Mouse (Mus musculus) layer of hippocampus, adult 2 months (tissue): Measurements from ENCODE around the gene Sirt3. TPM values are rescaled to one million over a fixed set of nuclear protein-coding genes. Genes with fewer than 3 reads are reported as not detected.
A peak's percentile ranks its signal among the peaks of the same experiment; 100 is the strongest.

Experiments used
- DNase-seq, 2 experiments: peaks; one replicate each; pipeline ENCODE4 v3.0.0; 2022; ENCODE audit warnings: low spot score in 2 of 2
- H3K27ac ChIP-seq: fragments of 200-600 bp; 2 replicates; pipeline ENCODE4 v1.8.1; 2022
- H3K4me3 ChIP-seq: fragments of 200-600 bp; 2 replicates; pipeline ENCODE4 v1.8.1; 2022; ENCODE audit warnings: mild to moderate bottlenecking
- CTCF ChIP-seq: fragments of 200-600 bp; conservative IDR thresholded peaks from 2 replicates; pipeline ENCODE4 v1.8.1; 2022; ENCODE audit warnings: antibody characterized with exemption, mild to moderate bottlenecking, moderate library complexity
- total RNA-seq, 2 experiments: library from RNA; stranded (reverse); gene quantifications; 2 replicates each; pipeline ENCODE4 v1.2.3; 2021

The Sirt3 gene
- total RNA-seq, 2 experiments from 2014 or later = 69.2 to 73.2 TPM

GRCm38 (mm10) chr7:140854483-140854882, 27.6 kb downstream of the Sirt3 start:
- TF ChIP-seq CTCF = no peak
- DNase-seq = no peak
- Histone ChIP-seq H3K27ac (no peak overlapping the region), H3K4me3 (no peak overlapping the region)

DNA sequence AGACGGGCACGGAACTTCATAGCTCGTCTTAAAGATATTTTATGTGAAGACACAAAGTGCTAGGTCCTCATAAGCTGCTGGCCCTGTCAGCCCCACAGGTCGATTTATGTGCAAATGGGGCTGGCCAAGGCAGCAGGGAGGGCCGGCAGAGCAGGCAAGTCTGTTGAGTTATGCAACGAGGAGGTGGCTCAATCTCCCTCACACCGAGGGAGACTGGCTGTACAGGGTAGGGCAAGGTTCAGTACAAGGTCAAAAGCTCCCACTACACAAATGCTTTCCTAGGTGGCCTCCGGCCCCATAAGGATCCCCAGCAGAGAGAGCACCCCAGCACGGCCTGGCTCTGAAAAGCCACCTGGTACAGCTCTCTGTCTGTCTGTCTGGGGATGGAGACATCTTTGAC, 28.7 kb downstream of the Sirt3 start:
- Histone ChIP-seq H3K27ac (no peak overlapping the region), H3K4me3 (no peak overlapping the region)
- TF ChIP-seq CTCF = no peak
- no peak for DNase-seq

DNA sequence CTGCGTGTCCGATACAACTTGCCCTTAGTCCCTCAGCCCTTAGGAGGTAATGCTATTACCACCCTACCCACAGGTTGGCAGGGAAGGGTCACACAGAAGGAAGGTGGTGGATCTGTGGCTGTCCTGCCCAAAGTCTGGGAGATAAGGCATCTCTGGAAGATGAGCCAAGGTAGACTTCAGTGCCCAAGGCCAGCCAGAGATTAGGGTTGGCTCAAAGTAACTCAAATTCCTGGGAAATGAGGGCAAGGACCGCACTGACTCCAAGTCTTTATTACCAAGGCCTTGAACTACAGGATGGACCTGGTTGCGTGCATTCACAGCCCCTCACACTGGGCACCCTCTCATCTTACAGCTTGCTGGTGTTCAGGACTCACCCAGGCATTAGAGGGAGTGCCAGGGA, 30.2 kb downstream of the Sirt3 start:
- Histone ChIP-seq H3K4me3 (no peak overlapping the region), H3K27ac (no peak overlapping the region)
- no peak for DNase-seq
- TF ChIP-seq CTCF = no peak

- H3K4me3 ChIP-seq = no peak overlapping the region
- H3K27ac ChIP-seq = no peak overlapping the region
- no peak for DNase-seq
- no peak for TF ChIP-seq CTCF
Measured at GRCm38 (mm10) chr7:140848591-140848990, 33.5 kb downstream of the Sirt3 start.

DNA sequence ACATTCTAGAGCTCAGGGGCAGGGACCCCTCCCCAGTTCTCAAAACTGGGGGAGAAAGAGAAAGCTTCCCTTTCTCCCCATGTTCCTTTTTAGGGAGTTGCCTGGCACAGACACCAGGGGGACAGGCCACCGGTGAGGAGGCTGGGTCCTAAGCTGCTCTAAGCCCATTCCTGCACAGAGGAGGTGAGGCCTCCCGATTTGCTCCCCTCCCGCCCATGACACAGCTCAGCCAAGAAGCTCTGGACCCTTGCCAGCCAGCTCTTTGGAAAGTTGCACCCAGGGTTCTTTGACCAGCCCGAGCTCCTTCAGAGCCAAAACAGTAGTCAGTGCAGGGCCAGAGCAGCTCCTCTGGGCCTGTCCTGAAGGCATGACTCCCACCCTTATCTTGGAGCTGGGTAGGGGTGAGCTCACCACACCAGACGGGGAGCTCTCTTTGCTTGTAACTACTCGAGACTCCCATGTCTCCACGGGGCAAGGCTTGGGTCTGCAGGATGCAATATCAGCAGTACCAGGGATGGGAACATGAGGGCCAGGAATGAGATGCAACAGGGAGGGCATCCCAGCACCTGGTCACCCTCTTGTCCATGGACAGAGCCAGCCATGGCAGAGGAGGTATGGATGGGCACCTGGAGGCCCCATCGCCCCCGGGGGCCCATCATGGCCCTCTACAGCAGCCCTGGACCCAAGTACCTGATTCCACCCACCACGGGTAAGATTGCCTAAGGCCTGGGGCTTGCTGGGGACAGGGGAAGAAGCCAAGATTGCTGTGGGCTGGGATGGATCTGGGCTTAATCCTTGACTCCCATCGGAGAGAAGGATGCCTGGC, 34.1 kb downstream of the Sirt3 start, which contains the start of gene Odf3:
TSS of gene Odf3 (plus strand) at position 51 of the 826 bp plus-strand sequence.
- no peak within 1 kb of the TSS for H3K27ac ChIP-seq
- H3K4me3 ChIP-seq = no peak within 1 kb of the TSS
- no peak for DNase-seq
- no peak for TF ChIP-seq CTCF

DNA sequence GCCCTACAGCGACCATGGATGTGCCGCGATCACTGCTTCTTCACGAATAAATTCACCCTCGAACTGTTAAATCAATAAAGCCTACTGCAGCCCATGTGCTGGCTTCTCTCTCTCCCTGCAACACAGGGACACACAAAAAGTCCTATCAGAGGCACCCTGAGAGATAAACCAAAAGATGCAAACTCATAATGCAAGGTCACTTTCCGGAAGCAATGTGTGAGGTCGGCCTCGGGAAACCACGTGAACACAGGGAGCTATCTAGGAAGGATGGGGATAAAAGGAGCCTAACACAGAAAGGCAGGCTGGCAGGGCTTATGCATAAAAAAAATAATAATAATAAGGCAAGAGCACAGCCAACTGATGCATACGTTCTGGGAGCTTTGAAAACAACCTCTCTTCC, 35.4 kb downstream of the Sirt3 start:
- no peak overlapping the region for H3K27ac ChIP-seq
- H3K4me3 ChIP-seq = no peak overlapping the region
- TF ChIP-seq CTCF = no peak
- DNase-seq = no peak

- no peak overlapping the region for H3K27ac ChIP-seq
- H3K4me3 ChIP-seq = no peak overlapping the region
- DNase-seq = no peak
- TF ChIP-seq CTCF = no peak; the same call in 1 of the 2 replicates
Measured at GRCm38 (mm10) chr7:140845683-140846082, 36.4 kb downstream of the Sirt3 start.

DNA sequence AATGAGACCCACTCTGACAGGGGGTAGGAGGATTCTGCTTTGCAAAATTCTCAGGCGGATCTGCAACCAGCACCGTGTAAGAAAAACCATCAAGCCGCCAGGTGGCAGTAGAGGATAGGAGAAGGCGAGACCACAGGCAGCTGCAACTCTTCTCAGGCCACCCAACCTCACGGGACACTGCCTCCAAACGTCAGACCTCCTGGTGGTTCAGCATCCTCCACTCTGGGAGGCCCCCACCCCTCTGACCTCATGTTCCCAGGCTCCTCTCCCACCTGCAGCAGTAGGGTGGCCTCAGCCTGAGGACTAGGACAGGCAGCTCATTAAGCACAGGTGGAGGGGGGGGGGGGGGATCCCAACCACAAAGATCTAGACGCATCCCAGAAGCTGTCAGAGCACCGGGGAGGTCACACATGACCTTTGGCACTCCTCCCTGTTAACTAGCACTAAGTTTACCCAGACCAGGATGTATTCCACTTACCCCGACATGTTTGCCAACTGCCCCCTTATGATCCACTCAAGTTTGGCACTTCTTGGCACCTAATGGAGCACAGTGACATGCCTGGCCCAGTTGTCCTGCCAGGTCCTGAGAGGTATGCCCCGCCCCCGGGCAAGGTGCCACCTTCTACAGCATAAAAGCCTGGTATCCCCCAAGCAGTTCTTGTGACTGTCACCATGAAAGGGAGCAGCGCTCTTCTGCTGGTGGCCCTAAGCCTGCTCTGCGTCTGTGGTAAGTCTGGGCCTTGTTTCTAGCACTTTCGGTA, 37.0 kb downstream of the Sirt3 start, which contains the start of gene Scgb1c1:
TSS of gene Scgb1c1 (plus strand) at position 643 of the 761 bp plus-strand sequence.
- peak; percentile 91 for TF ChIP-seq CTCF
- peak; percentile 85 to 94 for DNase-seq
- H3K27ac ChIP-seq = no peak within 1 kb of the TSS

DNA sequence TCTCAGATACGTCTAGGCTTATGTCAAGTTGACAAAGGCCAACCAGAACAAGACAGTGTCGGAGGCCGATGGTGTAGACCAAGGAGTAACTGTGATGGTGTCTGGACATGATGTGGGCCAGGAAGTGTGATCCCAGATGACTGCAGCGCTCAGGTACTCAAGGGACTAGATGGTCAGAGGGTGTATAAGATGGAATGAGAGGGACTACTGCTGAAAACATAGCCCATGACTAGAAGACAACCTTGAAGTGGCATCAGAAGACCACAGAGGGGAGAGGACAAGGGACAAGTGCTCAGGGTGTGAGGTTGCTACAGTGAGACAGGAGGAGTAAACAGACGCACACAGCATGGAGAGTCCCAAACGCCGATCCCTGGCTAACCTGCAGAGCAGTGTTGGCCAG, 38.3 kb downstream of the Sirt3 start:
- Histone ChIP-seq H3K27ac (no peak overlapping the region), H3K4me3 (no peak overlapping the region)
- no peak for DNase-seq
- TF ChIP-seq CTCF = no peak

More for the DNA sequence above, 37.0 kb downstream of the Sirt3 start, which contains the start of gene Scgb1c1:
- no peak within 1 kb of the TSS for H3K4me3 ChIP-seq

GRCm38 (mm10) chr7:140840750-140841735, 41.1 kb downstream of the Sirt3 start:
- Histone ChIP-seq H3K4me3 (no peak overlapping the region), H3K27ac (peak overlapping the region; percentile 69)
- DNase-seq = no peak
- TF ChIP-seq CTCF = no peak

- TF ChIP-seq CTCF = no peak
- DNase-seq = no peak
- Histone ChIP-seq H3K4me3 (no peak overlapping the region), H3K27ac (0 out of 2 replicates have a peak overlapping the region, but pooled peaks have one; percentile 69)
Measured at GRCm38 (mm10) chr7:140839556-140839955, 42.6 kb downstream of the Sirt3 start.

- Histone ChIP-seq H3K4me3 (no peak overlapping the region), H3K27ac (peak overlapping the region; percentile 91)
- DNase-seq = peak; percentile 62 to 77
- no peak for TF ChIP-seq CTCF
Measured at GRCm38 (mm10) chr7:140836243-140837115, 45.6 kb downstream of the Sirt3 start.
